Mouse (Mus musculus) C2C12 (cell line): ENCODE data around the gene Gys1. TPM values are rescaled to one million over a fixed set of nuclear protein-coding genes. Genes with fewer than 3 reads are reported as not detected.
"Not testable (repeated sequence)": the region's sequence is repeated elsewhere in the genome, so short reads cannot be mapped to it uniquely, and the experiment has no call there.

Source experiments
- H3K27me3 ChIP-seq: one replicate; pipeline ENCODE4 v1.6.1; 2011; ENCODE audit not compliant: control insufficient read depth, insufficient read depth, insufficient read length
- H3K36me3 ChIP-seq: one replicate; pipeline ENCODE4 v1.6.1; 2011; ENCODE audit not compliant: control insufficient read depth, insufficient read depth
- H3K4me3 ChIP-seq: one replicate; pipeline ENCODE4 v1.5.1; 2011; ENCODE audit warnings: mild to moderate bottlenecking, control low read depth; ENCODE audit not compliant: poor library complexity, insufficient read depth, severe bottlenecking
- H3K79me2 ChIP-seq: one replicate; pipeline ENCODE4 v1.6.1; 2011; ENCODE audit not compliant: control insufficient read depth, insufficient read depth
- H3K79me3 ChIP-seq: one replicate; pipeline ENCODE4 v1.6.1; 2011; ENCODE audit warnings: low read depth, control low read depth
- H3ac ChIP-seq: one replicate; pipeline ENCODE3; 2011; ENCODE audit warnings: low read depth; ENCODE audit not compliant: control insufficient read depth, insufficient read length
- CEBPB ChIP-seq: IDR thresholded peaks from one replicate; pipeline ENCODE4 v1.6.1; 2011; ENCODE audit warnings: low read depth, mild to moderate bottlenecking, control low read depth, moderate library complexity
- CTCF ChIP-seq: IDR thresholded peaks from one replicate; pipeline ENCODE4 v1.5.1; 2011; ENCODE audit not compliant: control insufficient read depth, insufficient read depth, insufficient read length
- FOSL1 ChIP-seq: IDR thresholded peaks from one replicate; pipeline ENCODE4 v1.8.0; 2011; ENCODE audit warnings: mild to moderate bottlenecking, low read length; ENCODE audit not compliant: poor library complexity, insufficient read depth, severe bottlenecking
- MAX ChIP-seq: IDR thresholded peaks from one replicate; pipeline ENCODE4 v1.6.1; 2011; ENCODE audit warnings: mild to moderate bottlenecking, control low read depth
- MYOD1 ChIP-seq: IDR thresholded peaks from one replicate; pipeline ENCODE4 v1.6.1; 2011; ENCODE audit warnings: low read depth; ENCODE audit not compliant: control insufficient read depth, insufficient read length
- MYOG ChIP-seq: IDR thresholded peaks from one replicate; pipeline ENCODE4 v1.6.1; 2011; ENCODE audit not compliant: control insufficient read depth, insufficient read length; ENCODE audit errors: extremely low read depth
- USF1 ChIP-seq: IDR thresholded peaks from one replicate; pipeline ENCODE4 v1.6.1; 2011; ENCODE audit warnings: low read depth, mild to moderate bottlenecking, control low read depth, moderate library complexity
- long read RNA-seq, 2 experiments: library from polyadenylated mRNA; unstranded; transcript quantifications; one replicate each; pipeline ENCODE4 v2.0.0; 2019 to 2020
- polyA plus RNA-seq: library from polyadenylated mRNA; unstranded; fragments of >200 nt; fragmentation: generic; extraction: Trizol; gene quantifications from one replicate; pipeline ENCODE4 v1.2.1, GENCODE M21; 2012; ENCODE audit warnings: missing spikeins

The Gys1 gene
- 25.2 TPM for polyA plus RNA-seq
- long read RNA-seq, experiment 1, transcript Gys1-201 (16 exons, 3,678 nt), result major isoform, 14 of 22 reads
- long read RNA-seq, experiment 1, partial matches to known transcripts, result 3 of 22 reads
- long read RNA-seq, experiment 1, other reads (novel, unspliced or antisense), result 5 of 22 reads
- long read RNA-seq, experiment 2, transcript Gys1-201 (16 exons, 3,678 nt), result major isoform, 121 of 136 reads
- long read RNA-seq, experiment 2, partial matches to known transcripts, result 6 of 136 reads
- long read RNA-seq, experiment 2, other reads (novel, unspliced or antisense), result 9 of 136 reads

- no peaks in the 10 kb centered on the region for H3K27me3 ChIP-seq
- H3K79me2 ChIP-seq, result peaks cover 75% of the 10 kb centered on the region
- H3K4me3 ChIP-seq, result peak within 1 kb of the TSS; percentile 89
- TF ChIP-seq CEBPB (peak; percentile 87), CTCF (peak; percentile 98), FOSL1 (no peak)
- H3ac ChIP-seq, result peak within 1 kb of the TSS; percentile 91
- peaks cover 13% of the 10 kb centered on the region for H3K36me3 ChIP-seq
- peaks cover 36% of the 10 kb centered on the region for H3K79me3 ChIP-seq
Observed at GRCm38 (mm10) chr7:45434203-45435015, at the start of gene Gys1. Gys1 (plus strand) TSS chr7:45434844.

DNA sequence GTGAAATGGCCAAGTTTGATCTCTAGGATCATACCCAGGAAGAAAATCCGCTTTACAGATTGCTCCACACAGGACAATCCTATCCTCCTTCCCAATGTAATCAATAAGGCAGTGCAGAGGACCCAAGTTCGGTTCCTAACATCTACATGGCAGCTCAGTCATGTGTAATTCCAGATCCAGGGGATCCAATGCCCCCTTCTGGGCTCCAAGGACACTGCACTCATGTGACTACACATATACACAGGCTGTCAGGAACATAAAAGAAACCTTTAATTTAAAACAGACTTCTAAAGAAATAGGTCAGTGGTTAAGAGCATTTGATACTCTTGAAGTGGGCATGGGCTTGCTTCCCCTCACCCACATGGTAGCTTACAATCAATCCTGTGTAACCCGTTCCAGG is 48.6 kb upstream of the Gys1 start:
- Histone ChIP-seq H3K4me3 (no peak overlapping the region), H3K79me2 (peaks cover 72% of the 10 kb centered on the region), H3K36me3 (peaks cover 87% of the 10 kb centered on the region), H3K27me3 (no peaks in the 10 kb centered on the region), H3ac (no peak overlapping the region), H3K79me3 (peaks cover 39% of the 10 kb centered on the region)
- TF ChIP-seq FOSL1, result no peak

DNA sequence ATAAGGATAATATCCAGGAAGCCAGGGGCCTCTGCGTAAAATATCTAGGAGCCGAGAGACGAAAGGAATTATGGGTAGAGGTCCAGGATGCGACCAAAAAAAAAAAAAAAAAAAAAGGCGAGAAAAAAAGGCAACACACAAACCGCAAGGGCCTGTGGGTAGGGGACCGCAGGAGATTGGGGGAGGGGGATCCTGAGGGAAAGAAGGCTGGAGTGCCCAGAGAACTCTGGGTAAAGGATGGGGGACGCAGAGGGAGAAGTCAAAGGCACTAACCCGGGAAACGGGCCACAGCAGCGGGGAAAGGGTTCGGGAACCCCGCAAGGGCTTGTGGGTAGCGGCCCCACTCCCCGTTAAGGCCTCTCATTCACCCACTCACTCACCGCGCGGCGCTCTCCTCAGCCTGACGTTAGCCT is 39.5 kb upstream of the Gys1 start:
- H3K79me2 ChIP-seq, result peaks cover 55% of the 10 kb centered on the region
- no peaks in the 10 kb centered on the region for H3K27me3 ChIP-seq
- peaks cover 50% of the 10 kb centered on the region for H3K79me3 ChIP-seq
- TF ChIP-seq CTCF (no peak), MYOD1 (no peak), CEBPB (no peak), USF1 (no peak), FOSL1 (no peak), MAX (no peak), MYOG (no peak)
- peak overlapping the region; percentile 72 for H3K4me3 ChIP-seq
- H3K36me3 ChIP-seq, result peaks cover 42% of the 10 kb centered on the region
- peak overlapping the region; percentile 85 for H3ac ChIP-seq

DNA sequence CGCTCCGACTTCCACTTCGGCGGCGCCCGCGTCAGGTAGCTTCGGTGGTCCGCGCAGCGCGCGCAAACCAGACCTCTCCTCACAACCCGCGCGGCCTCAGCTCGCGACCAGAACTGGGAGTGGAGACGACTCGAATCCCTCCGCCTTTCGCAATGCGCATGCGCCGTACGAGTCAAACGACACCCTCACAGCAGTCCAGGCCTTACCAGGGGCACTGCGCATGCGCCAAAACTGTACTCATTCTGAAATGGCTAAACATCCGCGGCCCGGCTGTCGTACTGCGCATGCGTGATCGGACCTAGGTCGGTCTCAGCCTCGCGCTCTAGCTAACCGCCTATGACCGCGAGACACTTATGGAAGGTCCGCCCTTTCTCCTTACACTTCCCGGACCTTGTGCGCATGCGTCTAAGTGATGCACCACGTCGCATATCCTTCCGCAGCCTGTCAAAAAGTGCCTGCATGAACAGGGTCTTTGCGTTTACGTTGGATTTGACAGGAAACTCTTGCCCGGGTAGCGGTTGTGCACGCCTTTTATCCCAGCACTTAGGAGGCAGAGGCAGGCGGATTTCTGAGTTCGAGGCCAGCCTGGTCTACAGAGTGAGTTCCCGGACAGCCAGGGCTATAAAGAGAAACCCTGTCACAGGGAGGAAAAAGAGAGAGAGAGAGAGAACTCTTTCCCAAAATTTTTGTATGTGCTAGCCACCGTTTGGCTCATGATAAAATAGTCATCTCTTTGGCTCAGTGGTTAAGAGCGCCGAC is 38.9 kb upstream of the Gys1 start, which contains the start of gene Snrnp70:
Snrnp70 (minus strand) TSS at position 165 of the 759 bp plus-strand sequence.
- Histone ChIP-seq H3K79me3 (peaks cover 44% of the 10 kb centered on the region), H3K27me3 (no peaks in the 10 kb centered on the region), H3ac (peak within 1 kb of the TSS; percentile 85), H3K36me3 (peaks cover 36% of the 10 kb centered on the region), H3K79me2 (peaks cover 49% of the 10 kb centered on the region), H3K4me3 (peak within 1 kb of the TSS; percentile 72)
- TF ChIP-seq CTCF (no peak), USF1 (no peak), MYOD1 (no peak), FOSL1 (no peak), MYOG (no peak), MAX (no peak), CEBPB (no peak)

DNA sequence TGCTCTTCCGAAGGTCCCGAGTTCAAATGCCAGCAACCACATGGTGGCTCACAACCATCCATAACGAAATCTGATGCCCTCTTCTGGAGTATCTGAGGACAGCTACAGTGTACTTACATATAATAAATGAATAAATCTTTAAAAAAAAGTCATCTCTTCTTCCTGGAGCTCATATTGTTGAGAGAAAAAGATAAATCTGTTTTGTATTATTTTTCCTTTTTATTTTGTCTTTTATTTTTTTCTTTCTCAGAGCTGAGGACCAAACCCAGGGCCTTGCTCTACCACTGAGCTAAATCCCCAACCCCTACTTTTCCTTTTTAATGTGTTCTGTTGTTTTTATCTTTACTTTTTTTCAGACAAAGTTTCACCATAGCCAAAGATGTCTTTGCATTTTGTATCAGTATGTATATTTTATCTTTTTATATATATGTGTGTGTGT is 38.3 kb upstream of the Gys1 start:
- not testable (repeated sequence) for H3K27me3 ChIP-seq
- Histone ChIP-seq H3K79me2 (peaks cover 43% of the 10 kb centered on the region), H3K4me3 (peak overlapping the region; percentile 40), H3K36me3 (peaks cover 33% of the 10 kb centered on the region), H3ac (peak overlapping the region; percentile 5), H3K79me3 (peaks cover 41% of the 10 kb centered on the region)

DNA sequence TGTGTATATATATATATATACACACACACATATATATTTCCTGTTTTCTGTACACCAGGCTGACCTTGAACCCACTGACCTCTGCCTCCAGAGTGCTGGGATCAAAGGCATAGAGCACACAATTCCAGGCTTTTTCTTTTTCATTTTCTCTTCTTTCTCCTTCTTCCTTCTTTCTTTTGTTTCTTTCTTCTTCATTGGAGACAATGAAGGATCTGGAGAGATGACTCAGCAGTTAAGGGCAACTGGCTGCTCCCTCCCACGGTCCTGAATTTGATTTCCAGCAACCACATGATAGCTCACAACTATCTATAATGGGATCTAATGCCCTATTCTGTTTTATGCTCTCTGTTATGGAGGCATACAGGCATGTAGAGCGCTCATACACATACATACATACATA is 37.9 kb upstream of the Gys1 start:
- Histone ChIP-seq H3K79me3 (peaks cover 37% of the 10 kb centered on the region), H3ac (no peak overlapping the region), H3K36me3 (peaks cover 28% of the 10 kb centered on the region), H3K79me2 (peaks cover 39% of the 10 kb centered on the region), H3K27me3 (no peaks in the 10 kb centered on the region), H3K4me3 (no peak overlapping the region)
- TF ChIP-seq CEBPB (no peak), FOSL1 (no peak), CTCF (no peak), MAX (no peak), MYOG (no peak), USF1 (no peak), MYOD1 (no peak)
